Mouse (Mus musculus) adrenal gland, postnatal 14 days (tissue): Measurements from ENCODE around the gene Litaf. TPM values are rescaled to one million over a fixed set of nuclear protein-coding genes. Genes with fewer than 3 reads are reported as not detected.
"Not testable (repeated sequence)": the region's sequence is repeated elsewhere in the genome, so short reads cannot be mapped to it uniquely, and the experiment has no call there.

Source experiments
- DNase-seq: peaks from one replicate; pipeline ENCODE4 v3.0.0; 2021; ENCODE audit warnings: mixed read lengths
- total RNA-seq: library from RNA; stranded (reverse); gene quantifications from 2 replicates; pipeline ENCODE4 v1.2.3, GENCODE M21; 2021

Litaf gene
- total RNA-seq, 1 experiment from 2014 or later: 47.5 TPM

DNA sequence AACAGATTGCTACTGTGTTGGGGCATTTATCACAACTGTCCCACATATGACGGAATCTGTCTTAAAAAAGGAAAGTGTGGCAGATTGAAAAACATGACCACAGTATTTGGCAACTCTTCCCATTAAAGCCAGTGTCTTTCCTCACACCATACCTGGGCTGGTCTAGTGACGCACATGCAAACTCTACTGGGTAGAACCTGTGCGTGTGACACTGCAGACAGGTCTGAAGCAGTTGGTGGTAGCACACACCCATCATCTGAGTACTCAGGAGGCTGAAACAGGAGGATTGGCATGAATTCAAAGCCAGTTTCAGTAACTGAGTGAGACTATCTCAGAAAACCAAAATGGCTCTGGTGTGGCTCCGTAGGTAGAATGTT, 43.9 kb downstream of the Litaf start:
- DNase-seq: no peak

DNA sequence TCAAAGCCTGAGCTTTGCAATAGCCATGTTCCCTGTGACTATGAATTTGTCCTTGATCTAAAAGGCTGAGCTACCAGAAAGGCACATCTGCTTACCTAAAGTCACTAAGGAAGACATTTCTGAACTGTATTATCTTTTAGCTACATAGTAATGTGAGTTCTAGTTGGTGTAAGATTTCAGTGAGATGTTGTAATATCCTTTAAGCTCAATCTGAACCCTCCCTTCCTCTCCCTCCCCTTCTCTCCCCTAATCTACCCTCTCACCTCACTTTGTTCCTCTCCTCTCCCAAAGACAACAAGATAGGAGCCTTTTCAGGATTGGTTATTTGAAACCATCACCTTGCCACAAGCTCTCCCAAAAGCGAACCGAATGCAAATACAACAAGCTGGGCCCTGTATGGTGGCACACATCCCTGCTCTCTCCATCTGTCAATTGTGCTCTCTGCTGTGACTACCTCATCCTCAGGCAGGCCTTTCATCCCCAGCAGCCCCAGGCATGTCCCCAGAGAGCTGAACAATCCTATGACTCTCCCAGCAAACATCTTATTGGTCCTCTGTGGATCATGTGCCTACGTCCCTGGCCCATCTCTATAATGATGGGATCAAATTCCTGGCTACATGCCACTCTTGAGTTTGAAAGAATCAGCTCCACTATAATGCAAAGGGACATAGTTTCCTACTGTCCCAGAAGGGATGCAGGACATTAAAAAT, 44.4 kb downstream of the Litaf start:
- DNase-seq: no peak

DNA sequence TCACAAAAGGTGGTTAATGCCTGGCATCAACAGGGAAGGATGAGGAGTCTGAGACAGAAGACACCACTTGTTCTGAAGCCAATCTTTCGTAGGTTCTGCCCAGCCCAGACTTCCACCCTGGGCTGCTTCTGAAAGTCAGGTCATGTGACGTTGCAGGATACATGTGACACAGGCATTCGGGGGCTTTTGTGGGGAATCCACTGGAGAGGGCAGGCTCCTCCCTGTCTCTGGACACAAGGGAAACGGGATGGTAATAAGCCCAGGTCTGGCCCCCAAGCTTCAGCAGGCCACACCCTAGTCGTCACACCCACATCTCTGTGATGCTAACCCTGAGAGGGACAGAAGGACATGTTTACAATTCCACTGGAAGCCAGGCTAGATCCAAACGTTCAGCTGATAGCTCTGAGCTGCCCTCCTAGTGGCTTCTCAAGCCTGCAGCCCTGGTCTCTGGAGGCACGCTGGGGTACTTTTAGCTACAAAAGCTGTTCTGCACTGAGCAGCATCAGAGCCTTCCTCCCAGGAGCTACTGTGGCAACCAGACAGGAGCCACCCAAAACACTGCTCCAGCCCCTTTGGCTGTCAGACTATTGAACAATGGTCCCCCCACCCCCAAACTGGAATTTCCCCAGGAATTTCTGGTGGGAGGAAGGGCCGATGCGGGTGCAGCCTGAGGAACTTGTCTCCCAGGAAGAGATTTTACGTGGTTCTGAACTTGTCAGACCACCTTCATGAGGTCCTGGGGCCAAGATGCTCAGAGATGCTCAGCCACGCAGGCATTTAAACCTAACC, 48.0 kb downstream of the Litaf start:
- DNase-seq: no peak

DNA sequence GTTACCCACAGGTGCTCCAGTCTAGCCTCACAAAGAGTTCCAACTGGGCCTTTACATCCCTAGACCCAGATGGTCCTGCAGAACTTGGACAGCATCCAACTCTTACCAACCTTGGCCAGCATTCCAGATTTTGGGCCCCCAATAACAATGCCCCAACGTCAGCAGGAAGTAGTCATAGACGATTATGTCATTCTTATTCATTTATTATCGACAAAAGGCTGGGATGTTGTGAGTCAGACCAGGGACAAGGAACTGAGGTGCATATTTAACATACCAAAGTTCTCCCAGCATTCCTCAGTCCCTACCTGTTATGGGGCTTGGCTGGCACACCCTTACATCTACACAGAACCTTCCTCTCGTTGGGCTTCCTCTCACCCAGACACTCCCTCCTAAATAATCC, 49.6 kb downstream of the Litaf start:
- no peak for DNase-seq

- no peak for DNase-seq
These were observed 51.5 kb downstream of the Litaf start for GRCm38 (mm10) chr16:11014407-11014806.

DNA sequence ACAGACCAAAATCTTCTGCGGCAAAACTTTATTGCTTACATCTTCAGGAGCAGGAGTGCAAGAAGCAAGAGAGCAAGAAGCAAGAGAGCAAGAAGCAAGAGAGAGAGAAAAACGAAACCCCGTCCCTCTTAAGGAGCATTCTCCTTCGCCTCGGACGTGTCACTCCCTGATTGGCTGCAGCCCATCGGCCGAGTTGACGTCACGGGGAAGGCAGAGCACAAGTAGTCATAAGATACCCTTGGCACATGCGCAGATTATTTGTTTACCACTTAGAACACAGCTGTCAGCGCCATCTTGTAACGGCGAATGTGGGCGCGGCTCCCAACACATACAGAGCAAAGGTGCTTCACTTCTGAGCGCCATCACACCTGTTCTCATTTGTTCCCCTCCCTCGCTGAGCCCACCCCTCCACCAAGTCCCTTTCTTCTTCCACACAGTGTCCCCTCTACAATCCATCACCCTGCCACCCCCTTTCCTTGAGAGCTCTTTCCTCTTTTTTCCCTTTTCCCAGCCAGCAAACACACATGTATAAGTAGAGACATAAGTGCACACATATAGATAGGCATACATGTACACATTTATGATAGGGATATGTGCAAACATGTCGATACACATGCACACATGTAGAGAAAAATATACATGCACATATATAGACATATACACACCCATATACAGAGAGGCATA, 52.4 kb downstream of the Litaf start:
- not testable (repeated sequence) for DNase-seq

DNA sequence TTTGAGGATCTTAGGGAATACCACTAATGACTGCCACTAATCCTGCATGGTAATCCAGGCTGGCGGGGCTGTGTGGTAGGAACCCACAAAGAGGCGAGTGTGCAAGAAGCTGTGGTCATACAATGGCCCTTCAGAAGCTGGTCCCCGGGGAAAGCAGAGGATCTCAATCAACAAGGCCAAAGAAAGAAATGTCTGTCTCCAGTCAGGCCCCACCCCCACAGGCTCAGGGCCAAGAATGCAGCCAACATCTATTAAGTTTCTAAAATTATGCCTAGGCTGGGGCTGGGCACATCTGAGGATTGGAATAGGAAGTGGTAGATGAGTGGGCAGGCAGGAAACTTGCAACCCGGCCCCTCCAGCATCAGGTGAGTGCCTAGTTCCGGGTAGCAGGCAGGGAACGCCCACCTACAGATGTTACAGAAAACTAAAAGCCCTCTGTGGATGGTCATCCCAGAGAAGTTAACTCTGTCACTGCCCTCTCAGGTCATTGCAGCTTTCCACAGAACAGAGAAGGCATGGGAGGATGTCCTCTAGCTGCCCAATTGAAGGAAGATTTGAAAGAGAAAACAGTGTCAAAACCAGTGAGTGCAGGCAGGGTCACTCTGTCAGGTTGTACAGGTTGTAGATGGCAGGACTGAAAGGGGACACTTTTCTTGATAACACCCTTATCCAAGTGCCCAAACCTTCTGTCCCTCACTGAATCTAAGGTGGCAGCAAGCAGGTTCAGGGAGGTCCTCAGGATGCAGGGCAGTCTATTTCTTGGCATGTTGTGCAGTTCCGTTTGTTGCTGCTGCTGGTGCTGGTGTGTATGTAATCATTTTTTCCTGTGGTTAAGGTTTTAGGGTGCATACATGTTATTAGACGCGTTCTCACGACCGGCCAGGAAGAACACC, 53.1 kb downstream of the Litaf start:
- peak; percentile 77 for DNase-seq

GRCm38 (mm10) chr16:11011939-11012338, 54.0 kb downstream of the Litaf start:
- no peak for DNase-seq

DNA sequence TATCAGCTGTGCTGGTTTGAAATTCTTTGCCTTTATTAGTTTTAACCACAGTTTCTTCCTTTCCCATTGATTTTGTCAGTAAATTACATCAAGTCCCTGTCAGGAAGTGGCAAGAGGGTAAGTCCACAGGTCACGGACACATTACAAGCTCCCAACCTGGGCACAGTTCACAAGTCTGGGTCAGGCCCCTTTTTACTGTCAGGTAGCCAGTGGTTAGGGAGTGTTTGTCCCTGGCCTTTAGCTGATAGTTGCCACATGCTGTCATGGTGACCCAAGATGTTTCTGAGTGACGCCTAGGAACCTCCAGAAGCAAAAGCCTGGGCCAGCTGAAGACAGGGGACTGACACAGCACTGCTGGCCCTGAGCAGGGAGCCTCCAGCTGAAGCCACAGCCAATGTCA, 54.8 kb downstream of the Litaf start:
- peak; percentile 16 for DNase-seq

- no peak for DNase-seq
These were observed 55.7 kb downstream of the Litaf start for GRCm38 (mm10) chr16:11010270-11010669.

- peak; percentile 79 for DNase-seq
These were observed 57.6 kb downstream of the Litaf start for GRCm38 (mm10) chr16:11008162-11008991.

DNA sequence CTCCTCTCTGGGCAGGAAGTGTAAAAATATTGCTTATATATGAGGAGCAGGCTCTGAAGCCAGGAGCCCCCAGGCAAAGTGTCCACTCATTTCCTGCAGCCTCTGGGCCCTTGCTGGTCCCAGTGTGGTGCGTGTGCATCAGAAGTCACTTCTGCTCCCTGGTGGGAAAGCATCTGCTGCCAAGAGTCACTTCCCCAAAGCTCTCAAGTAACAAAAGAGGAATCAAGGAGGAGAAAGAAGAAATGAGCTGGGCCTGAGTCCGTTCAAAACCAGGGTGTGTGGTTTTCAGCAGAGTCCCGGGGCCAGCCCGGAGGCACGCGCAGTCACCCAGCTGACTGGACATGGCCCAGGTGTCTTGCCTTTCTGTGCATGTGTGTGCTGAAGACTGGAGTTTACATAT, 59.9 kb downstream of the Litaf start:
- no peak for DNase-seq

- peak; percentile 52 for DNase-seq
These were observed 64.0 kb downstream of the Litaf start for GRCm38 (mm10) chr16:11001703-11002659.

GRCm38 (mm10) chr16:10999809-11000208, 66.1 kb downstream of the Litaf start:
- DNase-seq: no peak

DNA sequence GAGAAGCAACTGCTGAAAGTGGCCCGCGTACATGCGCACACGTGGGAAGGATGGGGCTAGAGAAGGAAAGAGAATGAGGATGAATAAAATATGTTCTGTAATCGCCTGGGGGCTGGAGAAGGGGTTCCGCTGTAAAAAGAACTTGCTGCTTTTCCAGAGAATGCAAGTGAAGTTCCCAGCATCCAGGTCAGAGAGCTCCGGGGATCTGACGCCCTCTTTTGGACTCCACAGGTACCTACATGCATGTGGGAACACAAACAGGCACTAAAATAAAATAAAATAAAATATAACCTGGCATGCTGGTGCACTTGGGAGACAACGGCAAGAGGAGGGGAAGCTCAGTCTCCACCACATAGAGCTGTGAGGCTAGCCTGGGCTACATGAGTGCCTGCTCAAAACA, 67.7 kb downstream of the Litaf start:
- DNase-seq: no peak

- no peak for DNase-seq
These were observed 69.4 kb downstream of the Litaf start for GRCm38 (mm10) chr16:10996576-10996975.

DNA sequence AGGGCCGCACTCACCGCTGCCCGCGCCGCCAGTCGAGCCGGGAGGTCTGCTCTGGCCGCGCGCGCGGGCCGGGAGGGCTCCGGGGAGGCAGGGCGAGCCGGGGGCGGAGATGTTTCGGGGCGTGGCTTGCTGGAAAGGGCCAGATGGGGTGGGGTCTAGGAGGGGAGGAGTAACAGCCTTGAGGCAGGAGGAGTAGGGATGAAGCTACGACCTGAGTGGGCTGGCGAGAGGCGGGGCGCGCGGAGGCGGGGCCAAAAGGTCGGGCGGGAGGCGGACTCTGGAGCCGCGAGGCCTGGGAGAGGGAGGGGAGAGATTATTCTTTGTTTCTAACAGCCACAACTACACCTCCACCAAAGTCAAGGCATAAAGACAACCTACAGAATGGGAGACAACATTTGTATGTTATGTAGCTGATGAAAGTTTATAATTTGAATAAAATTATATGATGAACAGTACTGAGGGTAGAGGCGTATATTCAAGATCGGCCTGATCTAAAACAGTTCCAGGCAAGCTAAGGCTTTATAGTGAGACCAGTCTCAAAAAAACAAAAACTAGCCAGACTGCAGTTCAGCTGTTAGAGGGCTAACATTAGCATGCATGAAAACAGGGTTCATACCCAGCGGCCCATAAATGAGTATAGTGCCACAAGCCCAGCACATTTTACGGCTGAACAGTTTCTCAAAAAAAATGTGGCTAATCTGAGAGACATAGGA, 72.8 kb downstream of the Litaf start:
- DNase-seq: peak; percentile 98

GRCm38 (mm10) chr16:10992090-10993031, 73.6 kb downstream of the Litaf start:
- DNase-seq: peak; percentile 62
